Mouse (Mus musculus) neural tube, embryonic 14.5 days (tissue): ENCODE data around the gene Nisch. TPM values are rescaled to one million over a fixed set of nuclear protein-coding genes. Genes with fewer than 3 reads are reported as not detected.
A peak's percentile ranks its signal among the peaks of the same experiment; 100 is the strongest.

Source experiments
- ATAC-seq: fragments of 200-750 bp; cut with Nextera tagmentation; 2 replicates; pipeline ENCODE4 v1.8.0; 2017; ENCODE audit warnings: low read depth, mild to moderate bottlenecking, moderate TSS enrichment, moderate library complexity
- H3K27ac ChIP-seq: fragments of 300-500 bp; sonication (generic); 2 replicates; pipeline ENCODE4 v1.5.1; 2014; ENCODE audit warnings: low read depth, mild to moderate bottlenecking, control low read depth, low read length, moderate library complexity, mixed read lengths
- H3K27me3 ChIP-seq: fragments of 300-500 bp; sonication (generic); 2 replicates; pipeline ENCODE4 v1.6.1; 2014; ENCODE audit warnings: low read length; ENCODE audit not compliant: control insufficient read depth, insufficient read depth
- H3K36me3 ChIP-seq: fragments of 300-500 bp; sonication (generic); 2 replicates; pipeline ENCODE4 v1.6.1; 2014; ENCODE audit warnings: low read length, mixed read lengths; ENCODE audit not compliant: control insufficient read depth, insufficient read depth
- H3K4me1 ChIP-seq: fragments of 300-500 bp; sonication (generic); 2 replicates; pipeline ENCODE4 v1.6.1; 2014; ENCODE audit warnings: low read length; ENCODE audit not compliant: control insufficient read depth, insufficient read depth
- H3K4me2 ChIP-seq: fragments of 300-500 bp; sonication (generic); 2 replicates; pipeline ENCODE4 v1.6.1; 2014; ENCODE audit warnings: mild to moderate bottlenecking, low read depth, low read length, control low read depth
- H3K4me3 ChIP-seq: fragments of 300-500 bp; sonication (generic); 2 replicates; pipeline ENCODE4 v1.5.1; 2014; ENCODE audit warnings: low read depth, low read length, control low read depth, mixed read lengths
- H3K9ac ChIP-seq: fragments of 300-500 bp; sonication (generic); replicated peaks from 2 replicates; pipeline ENCODE4 v1.6.1; 2014; ENCODE audit warnings: low read depth, mild to moderate bottlenecking, control low read depth, low read length, mixed read lengths
- H3K9me3 ChIP-seq: fragments of 300-500 bp; sonication (generic); 2 replicates; pipeline ENCODE4 v1.6.1; 2016; ENCODE audit warnings: low read length; ENCODE audit not compliant: control insufficient read depth
- WGBS: fragments of 180-500 bp; shearing (Covaris S2); extraction: QIAGEN DNeasy Blood & Tissue Kit; methylation state at CpG from one replicate; pipeline ENCODE4 v1.1.7; 2014; 5-methylcytosine and 5-hydroxymethylcytosine counted together
- polyA plus RNA-seq: library from polyadenylated mRNA; unstranded; fragments of >200 nt; fragmentation: Nextera tagmentation; extraction: Ambion mirVana; gene quantifications from 2 replicates; pipeline ENCODE4 v1.2.1, GENCODE M21; 2014

The Nisch gene
- polyA plus RNA-seq: 282 and 335 TPM in 2 replicates

DNA sequence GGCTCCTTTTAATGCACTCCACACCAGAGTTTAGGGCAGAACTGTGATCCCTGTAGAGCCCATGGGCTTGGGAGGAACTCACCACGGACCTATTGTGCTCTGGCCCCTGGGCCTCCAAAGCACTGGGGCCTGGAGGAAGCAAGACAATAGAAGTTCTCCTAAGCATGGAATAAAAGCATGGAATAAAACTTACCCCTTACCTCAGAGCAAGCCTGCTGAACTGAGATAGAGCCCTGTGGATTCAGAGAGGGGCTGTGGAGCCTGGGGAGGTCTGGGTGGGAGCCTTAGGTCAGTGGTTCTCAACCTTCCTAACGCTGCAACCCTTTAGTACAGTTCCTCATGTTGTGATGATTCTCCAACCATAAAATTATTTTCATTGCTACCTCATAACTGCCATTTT is at the start of gene Nisch:
Gene Nisch (minus strand): TSS at position 101 of the 400 bp plus-strand sequence.
- peak within 1 kb of the TSS; percentile 14; the same call in 1 of the 2 replicates for H3K4me2 ChIP-seq
- no peaks in the 10 kb centered on the region for H3K36me3 ChIP-seq
- no peak within 1 kb of the TSS for H3K27ac ChIP-seq
- H3K9ac ChIP-seq: peak within 1 kb of the TSS; percentile 16; the same call in 1 of the 2 replicates
- 52% methylated on average over 2 of the region's 2 CpGs for WGBS
- H3K4me3 ChIP-seq: no peak within 1 kb of the TSS
- H3K9me3 ChIP-seq: no peaks in the 10 kb centered on the region
- H3K27me3 ChIP-seq: no peaks in the 10 kb centered on the region
- no peaks in the 10 kb centered on the region; the same call in 1 of the 2 replicates for H3K4me1 ChIP-seq
- ATAC-seq: no peak

DNA sequence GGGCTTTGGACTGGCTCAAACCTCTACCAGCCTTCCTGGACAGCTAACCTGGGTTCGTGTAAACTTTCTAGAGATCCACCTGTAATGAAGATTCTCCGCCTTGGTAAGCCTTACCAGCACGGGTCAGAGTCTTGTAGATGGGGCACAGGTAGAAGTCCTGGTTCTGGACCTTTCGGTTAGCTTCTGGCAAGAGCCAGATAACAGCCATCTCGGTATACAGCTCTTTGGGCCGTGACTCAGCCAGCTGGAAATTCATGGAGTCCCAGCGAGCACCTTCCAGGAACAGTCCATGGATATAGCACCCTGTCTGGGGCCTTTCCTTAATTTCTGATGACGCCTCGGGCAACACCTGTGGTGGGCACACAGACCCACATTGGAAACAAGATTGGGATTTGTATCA is 44.2 kb upstream of the Nisch start:
- ATAC-seq: no peak
- 96% methylated on average over 9 of the region's 9 CpGs for WGBS

DNA sequence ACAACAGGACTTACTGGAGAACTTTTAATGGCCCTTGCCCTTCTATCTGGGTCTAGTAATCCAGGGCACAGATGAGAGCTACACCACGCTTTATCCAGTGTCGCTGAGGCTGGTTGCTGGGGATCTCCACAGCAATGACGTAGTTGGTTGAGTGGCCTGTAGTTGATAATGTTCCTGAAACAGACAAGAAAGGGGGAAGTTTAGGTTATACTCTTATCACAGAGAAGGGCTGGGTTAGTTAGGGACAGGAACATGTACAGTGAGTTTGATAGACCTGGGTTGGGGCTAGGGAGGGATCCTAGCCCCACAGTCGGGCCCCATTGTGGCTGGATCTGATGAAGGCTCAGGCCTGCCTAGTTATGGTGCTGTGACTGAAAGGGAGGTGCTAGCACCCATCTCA is 43.6 kb upstream of the Nisch start:
- no peaks in the 10 kb centered on the region for H3K9me3 ChIP-seq
- H3K36me3 ChIP-seq: peaks cover 59% of the 10 kb centered on the region
- no peaks in the 10 kb centered on the region for H3K27me3 ChIP-seq
- H3K27ac ChIP-seq: no peak overlapping the region
- no peak overlapping the region for H3K9ac ChIP-seq
- H3K4me1 ChIP-seq: no peaks in the 10 kb centered on the region
- ATAC-seq: no peak
- no peak overlapping the region for H3K4me3 ChIP-seq
- no peak overlapping the region for H3K4me2 ChIP-seq
- 93% methylated on average over 4 of the region's 4 CpGs for WGBS

More for the DNA sequence above, 44.2 kb upstream of the Nisch start:
- no peaks in the 10 kb centered on the region for H3K9me3 ChIP-seq
- no peak overlapping the region for H3K4me2 ChIP-seq
- H3K4me1 ChIP-seq: no peaks in the 10 kb centered on the region
- no peak overlapping the region for H3K4me3 ChIP-seq
- peaks cover 54% of the 10 kb centered on the region for H3K36me3 ChIP-seq
- no peak overlapping the region for H3K27ac ChIP-seq
- H3K27me3 ChIP-seq: no peaks in the 10 kb centered on the region
- no peak overlapping the region for H3K9ac ChIP-seq

DNA sequence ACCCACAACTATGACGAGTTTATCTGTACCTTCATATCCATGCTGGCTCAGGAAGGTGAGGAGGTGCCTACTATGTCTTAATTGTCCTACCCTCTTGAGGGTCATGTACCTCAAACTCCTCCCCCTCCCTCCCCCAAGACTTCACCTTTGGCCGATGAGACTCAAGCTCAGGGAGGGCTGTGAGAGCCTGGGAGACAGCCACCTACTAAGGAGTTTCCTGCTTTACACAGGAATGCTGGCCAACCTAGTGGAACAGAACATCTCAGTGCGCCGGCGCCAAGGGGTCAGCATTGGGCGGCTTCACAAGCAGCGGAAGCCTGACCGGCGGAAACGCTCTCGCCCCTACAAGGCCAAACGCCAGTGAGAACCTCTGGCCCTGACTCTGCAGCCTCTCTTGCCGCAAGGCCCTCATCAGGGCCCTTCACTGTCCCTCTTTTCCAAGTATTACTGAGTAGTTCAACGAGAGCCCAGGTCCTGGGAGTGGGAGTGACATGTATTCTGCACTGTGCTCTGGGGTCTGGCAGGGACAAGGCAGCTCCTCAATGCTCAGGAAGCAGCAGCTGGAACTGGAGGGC is 41.8 kb upstream of the Nisch start:
- Histone ChIP-seq H3K9me3 (no peaks in the 10 kb centered on the region), H3K4me1 (no peaks in the 10 kb centered on the region), H3K4me3 (no peak overlapping the region), H3K9ac (no peak overlapping the region), H3K27ac (no peak overlapping the region), H3K36me3 (peaks cover 76% of the 10 kb centered on the region), H3K4me2 (no peak overlapping the region), H3K27me3 (no peaks in the 10 kb centered on the region)
- 97% methylated on average over 14 of the region's 14 CpGs for WGBS
- no peak for ATAC-seq

DNA sequence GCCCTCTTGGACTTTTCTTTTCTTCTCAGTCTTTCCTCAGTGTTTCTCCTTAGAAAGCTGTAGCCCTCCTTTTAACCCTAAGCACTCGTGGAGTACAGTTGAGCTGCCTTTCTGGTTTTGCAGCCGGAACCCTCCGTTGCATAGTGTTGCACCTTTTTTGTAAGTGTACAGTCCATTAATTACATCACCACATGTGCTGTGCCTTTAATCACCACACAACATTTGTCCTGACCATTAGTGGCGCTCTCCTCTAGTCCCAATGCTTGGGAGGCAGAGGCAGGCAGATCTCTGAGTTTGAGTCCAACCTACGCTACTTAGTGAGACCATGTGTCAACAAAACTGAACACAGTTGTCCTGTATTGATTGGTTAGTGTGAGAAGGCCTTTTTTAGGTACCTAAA is 35.3 kb upstream of the Nisch start:
- no peak for ATAC-seq
- H3K4me1 ChIP-seq: peaks cover 12% of the 10 kb centered on the region; the same call in 1 of the 2 replicates
- H3K9ac ChIP-seq: peak overlapping the region; percentile 83
- peak overlapping the region; percentile 64 for H3K4me3 ChIP-seq
- no peak overlapping the region for H3K27ac ChIP-seq
- 90% methylated on average over 5 of the region's 5 CpGs for WGBS
- peaks cover 36% of the 10 kb centered on the region for H3K36me3 ChIP-seq
- no peaks in the 10 kb centered on the region for H3K9me3 ChIP-seq
- peak overlapping the region; percentile 65 for H3K4me2 ChIP-seq
- H3K27me3 ChIP-seq: no peaks in the 10 kb centered on the region

DNA sequence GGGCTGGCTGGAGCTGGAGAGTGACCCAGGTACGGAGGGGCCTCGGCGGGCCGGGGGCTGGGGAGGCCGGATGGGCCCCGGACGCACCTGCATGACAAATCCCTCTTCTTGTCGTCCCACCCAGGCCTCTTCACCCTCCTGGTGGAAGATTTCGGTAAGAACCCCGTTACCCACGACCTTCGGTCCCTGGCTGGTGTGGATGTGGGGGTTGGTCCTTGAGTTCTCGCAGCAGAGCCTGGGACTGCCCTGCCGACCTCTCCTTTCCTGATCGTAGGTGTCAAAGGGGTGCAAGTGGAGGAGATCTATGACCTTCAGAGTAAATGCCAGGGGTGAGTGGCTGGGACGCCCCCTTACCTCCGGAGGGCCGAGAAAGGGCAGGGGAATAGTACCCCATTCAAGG is 34.9 kb upstream of the Nisch start:
- H3K4me3 ChIP-seq: peak overlapping the region; percentile 64
- peaks cover 32% of the 10 kb centered on the region for H3K36me3 ChIP-seq
- 2% methylated on average over 18 of the region's 18 CpGs for WGBS
- peak overlapping the region; percentile 65 for H3K4me2 ChIP-seq
- H3K4me1 ChIP-seq: peaks cover 12% of the 10 kb centered on the region; the same call in 1 of the 2 replicates
- H3K9me3 ChIP-seq: no peaks in the 10 kb centered on the region
- ATAC-seq: no peak
- H3K9ac ChIP-seq: peak overlapping the region; percentile 83
- no peaks in the 10 kb centered on the region for H3K27me3 ChIP-seq
- H3K27ac ChIP-seq: peak overlapping the region; percentile 88

DNA sequence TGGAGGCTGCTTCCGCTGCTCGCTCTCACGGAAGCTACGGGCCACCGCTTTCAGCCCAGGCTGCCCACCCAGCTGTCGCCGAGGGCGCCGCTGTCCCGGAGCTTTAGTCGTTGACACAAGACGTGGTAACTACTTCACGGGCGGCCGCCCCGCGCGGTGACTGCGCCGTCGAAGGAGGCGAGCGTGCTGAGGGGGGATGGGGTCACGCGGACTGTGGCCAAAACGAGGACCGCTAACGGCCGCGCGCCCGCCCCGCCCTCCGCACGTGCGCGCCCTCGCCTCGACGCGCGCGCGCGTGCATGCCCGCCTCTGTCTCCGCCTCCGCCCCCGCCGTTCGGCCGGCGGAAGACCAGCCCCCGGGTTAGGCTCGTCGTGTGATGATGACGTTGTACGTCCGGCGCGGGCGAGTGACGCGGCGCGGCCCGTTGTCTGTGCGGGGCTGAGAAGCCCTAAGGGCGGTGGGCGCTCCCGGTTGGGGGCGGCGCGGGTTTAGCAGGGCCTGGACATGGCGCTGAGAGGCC is 34.4 kb upstream of the Nisch start, which contains the start of the genes Phf7 and Bap1:
Gene Phf7 (minus strand): TSS at position 234 of the 521 bp plus-strand sequence.
Gene Bap1 (plus strand): TSS at position 367 of the 521 bp plus-strand sequence.
- WGBS: under 1% methylated on average over 47 of the region's 75 CpGs
- Histone ChIP-seq H3K4me1 (peaks cover 12% of the 10 kb centered on the region; the same call in 1 of the 2 replicates), H3K4me3 (peak within 1 kb of the TSS; percentile 64), H3K36me3 (peaks cover 27% of the 10 kb centered on the region), H3K9ac (peak within 1 kb of the TSS; percentile 83), H3K9me3 (no peaks in the 10 kb centered on the region), H3K27me3 (no peaks in the 10 kb centered on the region), H3K27ac (peak within 1 kb of the TSS; percentile 88), H3K4me2 (peak within 1 kb of the TSS; percentile 72)
- ATAC-seq: peak; percentile 93

DNA sequence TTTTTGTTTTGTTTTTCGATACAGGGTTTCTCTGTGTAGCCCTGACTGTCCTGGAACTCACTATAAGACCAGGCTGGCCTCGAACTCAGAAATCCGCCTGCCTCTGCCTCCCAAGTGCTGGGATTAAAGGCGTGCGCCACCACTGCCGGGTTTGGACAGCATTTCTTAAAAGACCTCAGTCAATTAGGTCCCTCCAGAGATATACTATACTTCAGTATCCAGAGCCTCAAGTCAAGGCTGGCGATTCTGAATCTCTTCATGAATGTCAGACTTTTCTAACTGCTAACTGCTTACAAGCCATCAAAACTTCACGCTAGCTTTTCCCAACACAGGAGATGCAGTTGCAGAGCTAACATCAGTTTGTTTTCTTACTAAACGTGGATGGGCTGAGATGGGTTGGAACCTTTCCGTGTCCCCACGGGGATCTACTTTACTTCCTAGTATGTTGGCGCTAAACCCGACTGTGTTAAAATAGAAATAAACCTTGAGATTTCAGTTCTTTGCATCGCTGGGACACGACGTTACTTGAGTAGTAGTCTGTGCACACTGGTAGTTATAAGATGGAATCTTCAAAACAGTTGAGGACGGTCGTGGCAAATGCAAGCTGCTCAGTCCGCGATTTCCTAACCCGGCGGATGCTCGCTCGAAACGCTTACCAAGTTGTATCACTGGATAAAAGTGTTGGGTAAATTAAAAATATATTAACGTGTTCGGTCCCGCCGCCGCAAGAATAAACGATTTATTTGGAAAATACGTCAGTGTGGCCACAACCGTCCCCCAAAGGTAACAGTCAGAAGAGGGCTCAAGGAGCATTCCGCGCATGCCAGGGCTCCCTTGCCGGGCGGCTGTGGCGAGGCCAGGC is 33.7 kb upstream of the Nisch start:
- Histone ChIP-seq H3K36me3 (peaks cover 20% of the 10 kb centered on the region), H3K4me1 (peaks cover 12% of the 10 kb centered on the region; the same call in 1 of the 2 replicates), H3K27ac (peak overlapping the region; percentile 88), H3K4me2 (peak overlapping the region; percentile 72), H3K27me3 (no peaks in the 10 kb centered on the region), H3K9ac (peak overlapping the region; percentile 83), H3K9me3 (no peaks in the 10 kb centered on the region), H3K4me3 (peak overlapping the region; percentile 64)
- ATAC-seq: peak; percentile 36
- WGBS: 20% methylated on average over 38 of the region's 38 CpGs
